Mouse (Mus musculus): Measurements from ENCODE around the gene Tgif1. TPM values are rescaled to one million over a fixed set of nuclear protein-coding genes. Genes with fewer than 3 reads are reported as not detected.
A peak's percentile ranks its signal among the peaks of the same experiment; 100 is the strongest.

Tgif1 gene
- polyA plus RNA-seq, 1 experiment = 19.2 TPM

DNA sequence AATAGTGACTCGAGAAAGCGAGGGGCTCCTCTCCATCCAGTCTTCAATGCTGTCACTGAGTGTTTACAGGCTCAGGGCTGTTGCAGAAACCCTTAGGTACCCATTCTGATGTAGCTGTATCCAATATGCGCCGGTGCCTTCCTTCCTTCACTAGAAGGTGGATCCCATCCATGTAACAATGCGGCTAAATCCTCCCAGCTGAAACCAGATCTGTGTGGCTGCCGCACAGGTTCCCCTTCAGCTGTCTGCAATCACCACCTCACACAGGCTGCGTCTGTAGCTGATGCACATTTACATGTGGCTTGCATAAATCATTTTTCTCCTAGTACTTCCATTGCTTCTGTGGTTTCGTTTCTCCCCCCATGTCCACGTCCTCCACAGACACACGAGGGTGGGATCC lies 28.6 kb upstream of the Tgif1 start:
- TF ChIP-seq CTCF (IDR thresholded peaks at IDR 0.05; ENCODE audit: borderline replicate concordance, extremely low read depth, insufficient read depth, insufficient read length) (no peak), POLR2A (IDR thresholded peaks at IDR 0.05; ENCODE audit: borderline replicate concordance, extremely low read depth, insufficient read depth, insufficient read length, poor library complexity, severe bottlenecking) (no peak)
- no peak for DNase-seq (ENCODE audit: low read depth)

DNA sequence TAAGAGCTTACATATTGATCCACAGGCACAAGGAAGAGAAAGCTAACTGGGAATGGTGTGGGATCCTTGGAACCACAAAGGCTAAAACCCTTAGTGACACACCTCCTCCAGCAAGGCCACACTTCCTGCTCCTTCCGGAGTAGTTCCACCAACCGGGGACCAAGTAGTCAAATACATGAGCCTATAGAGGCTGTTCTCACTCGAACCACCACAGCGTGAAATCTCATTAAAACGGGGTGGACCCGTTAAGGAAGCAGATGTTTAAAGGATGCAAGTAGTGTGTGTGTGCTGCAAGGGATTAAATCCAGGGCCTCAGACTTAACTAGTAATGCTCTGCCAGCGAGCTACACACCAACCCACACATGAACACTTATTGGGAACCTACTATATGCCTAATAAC lies 27.8 kb upstream of the Tgif1 start:
- peak; percentile 13 for DNase-seq (ENCODE audit: low read depth)
- TF ChIP-seq POLR2A (IDR thresholded peaks at IDR 0.05; ENCODE audit: borderline replicate concordance, extremely low read depth, insufficient read depth, insufficient read length, poor library complexity, severe bottlenecking) = no peak
- TF ChIP-seq CTCF (IDR thresholded peaks at IDR 0.05; ENCODE audit: borderline replicate concordance, extremely low read depth, insufficient read depth, insufficient read length) = no peak

DNA sequence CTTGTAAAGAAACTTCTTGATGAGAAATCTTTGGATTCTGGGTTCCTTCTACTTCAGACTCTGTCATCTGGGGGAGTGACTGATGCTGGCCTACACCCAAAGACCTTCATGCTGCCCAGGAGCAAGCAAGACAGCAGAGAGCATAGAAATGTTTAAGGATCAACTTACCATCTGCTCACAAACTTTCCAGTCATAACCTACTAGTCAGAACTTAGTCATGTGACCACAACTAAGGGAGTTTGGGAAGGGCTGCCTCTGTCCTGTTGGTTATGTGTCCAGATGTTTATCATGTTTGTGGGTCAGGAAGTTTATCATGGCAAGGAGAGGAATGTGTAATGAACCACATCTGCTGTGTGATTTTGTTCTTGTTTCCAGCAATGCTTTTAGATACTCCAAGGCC lies 24.9 kb upstream of the Tgif1 start:
- TF ChIP-seq CTCF (IDR thresholded peaks at IDR 0.05; ENCODE audit: borderline replicate concordance, extremely low read depth, insufficient read depth, insufficient read length) (no peak), POLR2A (IDR thresholded peaks at IDR 0.05; ENCODE audit: borderline replicate concordance, extremely low read depth, insufficient read depth, insufficient read length, poor library complexity, severe bottlenecking) (no peak)
- DNase-seq (ENCODE audit: low read depth) = no peak

DNA sequence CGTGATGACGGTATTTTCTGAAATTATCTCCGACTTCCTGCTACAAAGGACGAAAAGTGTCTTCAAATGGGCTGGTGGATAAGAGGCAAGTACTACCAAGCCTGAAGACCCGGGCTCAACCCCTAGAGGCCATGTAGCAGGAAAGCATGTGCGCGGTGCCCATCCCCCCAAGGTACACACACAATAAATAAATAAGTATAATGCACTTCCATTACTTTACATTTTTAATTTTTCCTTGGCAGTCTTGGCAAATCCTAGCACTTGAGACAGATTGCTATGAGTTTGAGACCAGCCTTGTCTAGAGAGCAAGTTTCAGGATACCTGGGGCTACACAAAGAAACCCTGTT lies 20.4 kb upstream of the Tgif1 start:
- DNase-seq (ENCODE audit: low read depth) = peak; percentile 60
- no peak for TF ChIP-seq CTCF (IDR thresholded peaks at IDR 0.05; ENCODE audit: borderline replicate concordance, extremely low read depth, insufficient read depth, insufficient read length)
- no peak for TF ChIP-seq POLR2A (IDR thresholded peaks at IDR 0.05; ENCODE audit: borderline replicate concordance, extremely low read depth, insufficient read depth, insufficient read length, poor library complexity, severe bottlenecking)

- TF ChIP-seq POLR2A (IDR thresholded peaks at IDR 0.05; ENCODE audit: borderline replicate concordance, extremely low read depth, insufficient read depth, insufficient read length, poor library complexity, severe bottlenecking) (no peak), CTCF (IDR thresholded peaks at IDR 0.05; ENCODE audit: borderline replicate concordance, extremely low read depth, insufficient read depth, insufficient read length) (no peak)
- peak; percentile 83 for DNase-seq (ENCODE audit: low read depth)
These were observed 19.8 kb upstream of the Tgif1 start for GRCm38 (mm10) chr17:70872936-70873777.

- peak; percentile 93 for DNase-seq (ENCODE audit: low read depth)
- TF ChIP-seq POLR2A (IDR thresholded peaks at IDR 0.05; ENCODE audit: borderline replicate concordance, extremely low read depth, insufficient read depth, insufficient read length, poor library complexity, severe bottlenecking) (no peak), CTCF (IDR thresholded peaks at IDR 0.05; ENCODE audit: borderline replicate concordance, extremely low read depth, insufficient read depth, insufficient read length) (no peak)
These were observed 19.0 kb upstream of the Tgif1 start for GRCm38 (mm10) chr17:70872094-70872929.

DNA sequence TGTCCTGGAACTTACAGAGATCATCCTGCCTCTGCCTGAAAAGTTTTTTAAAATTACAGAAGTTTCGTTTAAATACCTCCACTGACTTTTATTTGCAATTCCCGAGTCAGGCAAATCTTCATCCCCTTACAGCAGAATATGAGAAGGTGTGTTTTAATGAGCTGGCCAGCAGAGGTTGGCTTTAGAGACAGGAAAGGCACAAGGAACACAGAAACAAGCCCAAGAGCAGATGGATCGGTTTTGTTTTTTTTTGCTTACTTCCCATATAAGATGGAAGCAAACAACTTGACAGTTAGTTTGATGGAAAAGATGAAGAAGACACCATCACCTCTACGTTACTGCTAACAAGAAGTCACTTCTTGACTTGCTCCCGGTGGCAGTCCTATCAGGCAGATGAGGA lies 18.3 kb upstream of the Tgif1 start:
- no peak for DNase-seq (ENCODE audit: low read depth)
- TF ChIP-seq CTCF (IDR thresholded peaks at IDR 0.05; ENCODE audit: borderline replicate concordance, extremely low read depth, insufficient read depth, insufficient read length) = no peak
- TF ChIP-seq POLR2A (IDR thresholded peaks at IDR 0.05; ENCODE audit: borderline replicate concordance, extremely low read depth, insufficient read depth, insufficient read length, poor library complexity, severe bottlenecking) = no peak

DNA sequence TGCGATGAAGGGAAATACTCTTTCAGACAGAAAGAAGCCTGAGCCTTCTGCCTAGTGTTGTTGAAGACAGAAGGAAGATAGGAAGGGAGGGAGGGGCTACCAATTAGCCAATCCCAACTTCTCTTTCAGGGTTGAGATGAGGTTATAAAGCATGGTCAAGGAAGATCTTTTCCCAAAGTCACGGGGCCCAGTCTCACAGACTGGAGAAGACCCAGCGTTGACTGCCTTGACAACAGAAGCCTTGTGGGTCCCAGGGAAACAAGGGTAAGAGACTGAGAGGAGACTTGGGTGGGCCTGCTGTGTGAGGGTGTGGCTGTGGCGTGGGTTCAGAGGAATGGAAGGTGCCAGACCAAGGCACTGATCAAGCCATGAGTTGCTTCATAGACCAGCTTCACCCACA lies 17.2 kb upstream of the Tgif1 start:
- DNase-seq (ENCODE audit: low read depth) = no peak
- TF ChIP-seq POLR2A (IDR thresholded peaks at IDR 0.05; ENCODE audit: borderline replicate concordance, extremely low read depth, insufficient read depth, insufficient read length, poor library complexity, severe bottlenecking) (no peak), CTCF (IDR thresholded peaks at IDR 0.05; ENCODE audit: borderline replicate concordance, extremely low read depth, insufficient read depth, insufficient read length) (no peak)

DNA sequence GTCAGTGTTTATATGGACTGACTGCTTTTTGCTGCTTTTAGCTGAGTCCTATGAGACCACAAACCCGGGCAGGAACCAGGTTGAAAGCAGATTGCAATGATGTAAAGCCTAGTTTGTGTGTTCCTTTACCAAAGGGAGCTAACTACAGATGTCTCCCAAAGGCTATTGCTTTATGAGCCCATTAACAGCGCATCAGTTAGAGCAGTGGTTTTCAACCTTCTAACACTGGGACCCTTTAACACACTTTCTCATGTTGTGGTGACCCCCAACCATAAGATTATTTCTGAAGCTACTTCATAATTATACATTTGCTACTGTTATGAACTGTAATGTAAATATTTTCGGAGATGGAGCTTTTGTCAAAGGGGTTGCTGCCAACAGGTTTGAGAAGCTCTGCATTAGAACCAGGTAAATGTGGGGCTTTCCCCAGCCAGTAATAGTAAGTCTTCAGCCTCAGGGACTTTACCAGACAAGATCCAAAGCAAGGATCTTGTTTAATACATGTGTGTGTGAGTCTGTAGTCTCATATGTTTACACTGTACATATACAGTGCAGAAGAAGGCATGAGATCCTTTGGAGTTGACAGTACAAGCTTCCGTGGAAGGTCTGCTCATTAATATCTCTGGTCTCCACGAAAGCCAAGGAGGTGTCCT lies 15.4 kb upstream of the Tgif1 start:
- TF ChIP-seq CTCF (IDR thresholded peaks at IDR 0.05; ENCODE audit: borderline replicate concordance, extremely low read depth, insufficient read depth, insufficient read length) (no peak), POLR2A (IDR thresholded peaks at IDR 0.05; ENCODE audit: borderline replicate concordance, extremely low read depth, insufficient read depth, insufficient read length, poor library complexity, severe bottlenecking) (no peak)
- no peak for DNase-seq (ENCODE audit: low read depth)

GRCm38 (mm10) chr17:70866538-70867114 lies 13.3 kb upstream of the Tgif1 start:
- TF ChIP-seq CTCF (IDR thresholded peaks at IDR 0.05; ENCODE audit: borderline replicate concordance, extremely low read depth, insufficient read depth, insufficient read length) (no peak), POLR2A (IDR thresholded peaks at IDR 0.05; ENCODE audit: borderline replicate concordance, extremely low read depth, insufficient read depth, insufficient read length, poor library complexity, severe bottlenecking) (no peak)
- no peak for DNase-seq (ENCODE audit: low read depth)

- DNase-seq (ENCODE audit: low read depth) = no peak
- TF ChIP-seq CTCF (IDR thresholded peaks at IDR 0.05; ENCODE audit: borderline replicate concordance, extremely low read depth, insufficient read depth, insufficient read length) = no peak
- no peak for TF ChIP-seq POLR2A (IDR thresholded peaks at IDR 0.05; ENCODE audit: borderline replicate concordance, extremely low read depth, insufficient read depth, insufficient read length, poor library complexity, severe bottlenecking)
These were observed 12.7 kb upstream of the Tgif1 start for GRCm38 (mm10) chr17:70866029-70866428.

Data from brain, embryonic 14.5 days (tissue).